Mouse (Mus musculus) small intestine, adult 2 months (tissue): ENCODE data around the gene Fbn1.

Source experiments
- CTCF ChIP-seq: fragments of 200-500 bp; IDR thresholded peaks from 2 replicates; pipeline ENCODE4 v1.5.1; 2012; ENCODE audit warnings: low read depth, mild to moderate bottlenecking, control low read depth, inconsistent platforms, low read length, moderate library complexity, mixed read lengths; ENCODE audit not compliant: insufficient replicate concordance, insufficient read length; ENCODE audit errors: extremely low read depth
- POLR2A ChIP-seq: fragments of 200-500 bp; IDR thresholded peaks from 2 replicates; pipeline ENCODE4 v1.6.1; 2012; ENCODE audit warnings: low read depth, mild to moderate bottlenecking, control low read depth, inconsistent platforms, low read length, moderate library complexity

DNA sequence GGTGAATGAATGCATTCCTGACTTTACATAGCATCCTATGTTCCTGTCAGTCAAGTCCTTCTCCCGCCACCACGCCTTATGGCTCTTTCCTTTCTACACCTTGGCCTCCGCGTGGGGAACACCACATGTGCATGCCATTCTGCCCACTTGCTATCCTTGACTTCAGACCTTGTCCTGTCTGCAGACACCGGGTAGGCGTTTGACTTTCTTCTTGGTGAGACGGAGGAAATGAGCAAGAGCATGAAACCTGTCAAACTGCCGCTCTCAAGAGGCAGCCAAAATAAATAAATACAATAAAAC lies 205.2 kb downstream of the Fbn1 start:
- TF ChIP-seq POLR2A: no peak
- no peak for TF ChIP-seq CTCF
